Mouse (Mus musculus) ES-Bruce4 (cell line): ENCODE data around the gene Map4k4.

Experiments
- CTCF ChIP-seq: IDR thresholded peaks from one replicate; pipeline ENCODE4 v1.8.1; 2011; ENCODE audit warnings: low read depth, low read length
- EP300 ChIP-seq: IDR thresholded peaks from 2 replicates; pipeline ENCODE4 v1.6.1; 2011; ENCODE audit warnings: low read depth, low read length; ENCODE audit not compliant: insufficient read depth
- POLR2A ChIP-seq: IDR thresholded peaks from one replicate; pipeline ENCODE4 v1.8.1; 2011; ENCODE audit warnings: low read length; ENCODE audit not compliant: insufficient read depth

- TF ChIP-seq EP300 (no peak), CTCF (no peak), POLR2A (no peak)
Observed at GRCm38 (mm10) chr1:39916144-39916543, 15.4 kb downstream of the Map4k4 start.
